14 mouse cellular contexts compared by ENCODE assay signal in the genomic region with DNA sequence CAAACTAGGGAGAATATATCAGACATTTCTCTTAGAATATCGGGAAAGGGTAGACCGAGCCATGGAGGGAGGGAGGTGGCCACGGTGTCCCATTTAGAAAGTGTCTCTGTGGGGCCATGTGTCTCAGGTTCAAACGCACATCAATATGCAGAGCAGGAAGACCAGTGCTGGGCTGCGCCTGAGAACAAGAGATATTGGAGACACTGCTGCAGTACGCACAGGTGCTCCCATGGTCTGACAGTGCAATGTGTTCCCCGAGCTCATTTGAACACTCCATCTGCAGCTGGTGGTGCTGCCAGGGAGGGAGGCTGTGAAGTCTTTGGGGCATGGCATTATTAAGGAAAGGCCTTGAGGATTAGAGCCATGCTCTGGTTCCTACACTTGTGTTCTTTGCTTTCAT.
DNase-seq lines count a peak whose midpoint lies in the region; ATAC-seq lines count a peak whose summit lies in the region.
"Had no signal": no experiment of that assay in that cellular context is flagged by ENCODE, and none has a peak within 500 bp of the region (broad histone marks: within the 10 kb centered on the region; RNA-seq: fewer than 3 reads in every experiment).

No protein-coding gene starts in this region.

- H3K4me2 ChIP-seq in midbrain, embryonic 12.5 days (replicated peaks), result no peak overlapping the region
- no peak overlapping the region for H3K4me2 ChIP-seq in midbrain, embryonic 11.5 days
- no peak overlapping the region for H3K4me2 ChIP-seq in hindbrain, embryonic 15.5 days
- H3K4me2 ChIP-seq in neural tube, embryonic 14.5 days (ENCODE audit: low read depth, low read length), result no peak overlapping the region
- H3K4me2 ChIP-seq: heart, embryonic 11.5 days had no signal

- no peak overlapping the region for H3K9ac ChIP-seq in midbrain, embryonic 12.5 days (replicated peaks)
- no peak overlapping the region for H3K9ac ChIP-seq in midbrain, embryonic 11.5 days (ENCODE audit: low read length)
- no peak overlapping the region for H3K9ac ChIP-seq in hindbrain, embryonic 15.5 days
- no peak overlapping the region; the same call in 1 of the 2 replicates for H3K9ac ChIP-seq in neural tube, embryonic 14.5 days (replicated peaks; ENCODE audit: low read depth, low read length)

- no peak overlapping the region for H3K4me3 ChIP-seq in midbrain, embryonic 12.5 days
- H3K4me3 ChIP-seq in midbrain, embryonic 11.5 days (ENCODE audit: low read depth, low read length), result no peak overlapping the region
- H3K4me3 ChIP-seq in hindbrain, embryonic 15.5 days, result no peak overlapping the region
- no peak overlapping the region for H3K4me3 ChIP-seq in neural tube, embryonic 14.5 days (ENCODE audit: low read depth, low read length)
- H3K4me3 ChIP-seq: layer of hippocampus, adult 2 months had no signal

- DNase-seq in midbrain, embryonic 11.5 days (ENCODE audit: low spot score, missing footprints), result no peak
- DNase-seq in cerebellum, adult 11 months, result no peak
- DNase-seq in left cerebral cortex, adult 18-20 months (ENCODE audit: low spot score in 2 of 2), result no peak
- DNase-seq in ovary, postnatal 10 days (ENCODE audit: low spot score), result no peak
- DNase-seq: adrenal gland, postnatal 25 days; cerebellum, postnatal 14 days; gastrocnemius, postnatal 10 days; right cerebral cortex, postnatal 25 days had no signal

- H3K4me1 ChIP-seq in midbrain, embryonic 12.5 days, result peaks cover 11% of the 10 kb centered on the region
- H3K4me1 ChIP-seq in midbrain, embryonic 11.5 days (ENCODE audit: control insufficient read depth, insufficient read depth, low read length), result no peaks in the 10 kb centered on the region
- H3K4me1 ChIP-seq in hindbrain, embryonic 15.5 days (replicated peaks), result peaks cover 12% of the 10 kb centered on the region
- H3K4me1 ChIP-seq in neural tube, embryonic 14.5 days (ENCODE audit: control insufficient read depth, insufficient read depth, low read length), result peaks cover 9% of the 10 kb centered on the region

- H3K36me3 ChIP-seq in midbrain, embryonic 12.5 days, result no peaks in the 10 kb centered on the region
- H3K36me3 ChIP-seq in midbrain, embryonic 11.5 days (ENCODE audit: control insufficient read depth, insufficient read depth, low read length), result no peaks in the 10 kb centered on the region
- H3K36me3 ChIP-seq in hindbrain, embryonic 15.5 days, result no peaks in the 10 kb centered on the region
- H3K36me3 ChIP-seq in neural tube, embryonic 14.5 days (ENCODE audit: control insufficient read depth, insufficient read depth, low read length), result no peaks in the 10 kb centered on the region

- H3K27ac ChIP-seq in midbrain, embryonic 12.5 days (replicated peaks), result peak overlapping the region; percentile 30
- H3K27ac ChIP-seq in midbrain, embryonic 11.5 days (ENCODE audit: low read depth, low read length), result no peak overlapping the region
- peak overlapping the region; percentile 70 for H3K27ac ChIP-seq in hindbrain, embryonic 15.5 days (replicated peaks)
- H3K27ac ChIP-seq in neural tube, embryonic 14.5 days (ENCODE audit: low read depth, low read length), result peak overlapping the region; percentile 70
- H3K27ac ChIP-seq: layer of hippocampus, adult 2 months had no signal

- H3K27me3 ChIP-seq in midbrain, embryonic 12.5 days, result peaks cover 5% of the 10 kb centered on the region; the same call in 1 of the 2 replicates
- H3K27me3 ChIP-seq in midbrain, embryonic 11.5 days (ENCODE audit: control insufficient read depth, insufficient read depth, low read length), result no peaks in the 10 kb centered on the region
- H3K27me3 ChIP-seq in hindbrain, embryonic 15.5 days, result no peaks in the 10 kb centered on the region
- H3K27me3 ChIP-seq in neural tube, embryonic 14.5 days (ENCODE audit: control insufficient read depth, insufficient read depth, low read length), result no peaks in the 10 kb centered on the region

- no peaks in the 10 kb centered on the region for H3K9me3 ChIP-seq in midbrain, embryonic 12.5 days
- H3K9me3 ChIP-seq in midbrain, embryonic 11.5 days (ENCODE audit: control insufficient read depth, low read length), result no peaks in the 10 kb centered on the region
- H3K9me3 ChIP-seq in hindbrain, embryonic 15.5 days, result no peaks in the 10 kb centered on the region
- H3K9me3 ChIP-seq in neural tube, embryonic 14.5 days (ENCODE audit: control insufficient read depth, low read length), result no peaks in the 10 kb centered on the region

- ATAC-seq in midbrain, embryonic 12.5 days (ENCODE audit: low FRiP score, low read depth), result no peak
- ATAC-seq in midbrain, embryonic 11.5 days (ENCODE audit: low FRiP score), result no peak
- no peak for ATAC-seq in hindbrain, embryonic 15.5 days (ENCODE audit: low FRiP score, low read depth)
- peak; percentile 76 for ATAC-seq in neural tube, embryonic 14.5 days (ENCODE audit: low read depth)
- ATAC-seq: lung, postnatal 0 days had no signal

- 84% methylated on average over 7 of the region's 7 CpGs for WGBS in midbrain, embryonic 12.5 days
- WGBS in midbrain, embryonic 11.5 days, result 91% methylated on average over 7 of the region's 7 CpGs
- WGBS in hindbrain, embryonic 15.5 days, result 58% methylated on average over 7 of the region's 7 CpGs
- WGBS in neural tube, embryonic 14.5 days, result 41% methylated on average over 7 of the region's 7 CpGs
